Mouse (Mus musculus) erythroid progenitor cell, adult 5-6 weeks (primary cell): ENCODE results near the gene Pcnx3. TPM values are rescaled to one million over a fixed set of nuclear protein-coding genes. Genes with fewer than 3 reads are reported as not detected.

ENCODE experiments used
- ATAC-seq: replicated peaks from 2 replicates; pipeline ENCODE4 v1.8.0; 2016; ENCODE audit warnings: moderate number of reproducible peaks, mild to moderate bottlenecking, moderate TSS enrichment, inconsistent platforms; ENCODE audit not compliant: poor library complexity, low FRiP score, severe bottlenecking
- total RNA-seq, 2 experiments: library from RNA; stranded (forward) in 1 of 2; stranded (reverse) in 1 of 2; fragments of 150-400 nt in 1 of 2; fragments of 186-747, 209-891 nt in 1 of 2; gene quantifications; 2 replicates each; pipeline versions ENCODE4 v1.2.3 to v1.2.4; 2015 to 2017; ENCODE audit warnings: low replicate concordance in 2 of 2

The Pcnx3 gene
- total RNA-seq, 2 experiments from 2014 or later = 31.4 to 54.5 TPM

DNA sequence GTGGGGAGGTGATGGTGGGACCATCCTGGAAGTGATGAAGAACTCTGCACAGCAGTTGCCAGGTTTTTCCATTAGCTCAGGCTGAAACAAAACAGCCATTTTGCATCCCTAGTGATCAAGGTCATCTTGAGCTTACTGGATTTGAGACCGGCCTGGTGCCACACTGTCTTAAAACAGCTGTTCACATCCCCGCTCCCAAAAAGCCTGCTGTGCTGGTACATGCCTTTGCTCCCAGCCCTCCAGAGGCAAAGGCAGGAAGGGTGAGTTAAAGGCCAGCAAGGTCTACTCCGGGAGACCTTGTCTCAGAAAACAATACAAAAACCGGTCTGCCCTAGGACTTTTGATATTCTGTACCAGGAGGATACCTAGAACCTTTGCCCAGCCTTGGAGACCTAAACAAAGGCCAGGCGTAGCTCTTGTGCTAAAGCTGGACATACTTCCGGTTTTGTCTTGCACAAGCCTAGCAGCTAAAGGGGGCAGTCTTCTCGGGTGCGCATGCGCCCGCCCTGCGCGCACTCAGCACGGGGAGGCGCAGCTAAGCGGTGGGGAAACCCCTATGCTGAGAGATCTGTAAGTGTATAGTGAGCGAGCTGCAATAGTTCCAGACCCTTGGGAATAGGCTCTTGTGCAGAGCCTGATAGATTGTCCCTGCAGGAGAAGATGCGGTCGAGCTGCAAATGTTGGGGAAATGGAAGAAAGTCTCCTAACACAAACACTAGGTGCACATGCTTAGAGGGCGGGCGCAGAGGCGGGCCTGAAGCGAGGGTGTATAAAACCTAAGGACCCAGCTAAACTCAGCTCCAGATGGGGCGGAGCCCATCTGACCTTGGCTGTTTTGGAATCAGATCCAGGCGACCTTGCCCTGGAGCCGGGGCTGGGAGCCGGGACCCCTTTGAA lies 40.1 kb downstream of the Pcnx3 start:
- ATAC-seq = peak; percentile 77

DNA sequence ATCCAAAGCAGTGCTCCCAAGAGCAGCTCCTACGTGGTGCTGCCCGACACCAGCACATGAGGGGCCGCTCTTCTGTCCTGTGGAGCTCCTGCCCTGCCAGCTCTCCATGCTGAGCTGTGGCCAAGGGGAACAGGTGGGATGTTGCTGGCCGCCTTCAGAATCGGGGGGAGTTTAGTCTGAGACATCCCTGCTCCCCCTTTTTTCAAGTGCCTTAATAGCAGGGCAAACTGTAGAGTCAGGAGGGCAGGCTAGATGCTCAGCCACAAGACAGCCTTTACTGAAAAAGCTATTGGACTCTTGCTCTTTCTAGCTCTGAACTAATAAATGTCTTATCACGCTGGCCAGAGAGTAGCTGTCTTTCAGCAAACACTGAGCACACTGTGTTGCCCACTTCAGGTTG lies 40.9 kb downstream of the Pcnx3 start:
- no peak for ATAC-seq

DNA sequence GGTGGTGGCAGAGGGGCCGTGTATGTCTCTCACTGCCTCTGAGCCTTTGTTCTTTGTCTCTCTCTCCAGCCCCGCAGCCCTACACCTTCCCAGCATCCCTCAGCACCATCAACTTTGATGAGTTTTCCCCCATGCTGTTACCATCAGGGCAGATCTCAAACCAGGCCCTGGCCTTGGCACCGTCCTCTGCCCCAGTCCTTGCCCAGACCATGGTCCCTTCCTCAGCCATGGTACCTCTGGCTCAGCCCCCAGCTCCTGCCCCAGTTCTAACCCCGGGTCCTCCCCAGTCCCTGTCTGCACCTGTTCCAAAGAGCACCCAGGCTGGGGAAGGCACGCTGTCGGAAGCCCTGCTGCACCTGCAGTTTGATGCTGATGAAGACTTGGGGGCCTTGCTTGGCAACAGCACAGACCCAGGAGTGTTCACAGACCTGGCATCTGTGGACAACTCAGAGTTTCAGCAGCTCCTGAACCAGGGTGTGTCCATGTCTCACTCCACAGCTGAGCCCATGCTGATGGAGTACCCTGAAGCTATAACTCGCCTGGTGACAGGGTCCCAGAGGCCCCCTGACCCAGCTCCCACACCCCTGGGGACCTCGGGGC lies 41.9 kb downstream of the Pcnx3 start:
- no peak for ATAC-seq

DNA sequence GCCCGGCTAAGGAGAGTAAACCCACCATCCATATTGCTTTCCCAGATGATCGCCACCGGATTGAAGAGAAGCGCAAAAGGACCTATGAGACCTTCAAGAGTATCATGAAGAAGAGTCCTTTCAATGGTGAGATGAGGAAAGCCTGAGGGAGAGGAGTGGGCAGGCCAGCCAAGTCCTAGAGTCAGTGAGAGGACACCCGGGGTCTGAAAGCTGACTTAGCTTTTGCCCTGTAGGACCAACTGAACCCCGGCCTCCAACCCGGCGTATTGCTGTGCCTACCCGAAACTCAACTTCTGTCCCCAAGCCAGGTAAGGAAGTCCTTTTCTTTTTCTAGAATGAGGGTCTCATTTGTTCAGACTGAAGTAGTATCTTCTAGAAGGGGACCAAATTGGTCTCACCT lies 43.4 kb downstream of the Pcnx3 start:
- no peak for ATAC-seq

DNA sequence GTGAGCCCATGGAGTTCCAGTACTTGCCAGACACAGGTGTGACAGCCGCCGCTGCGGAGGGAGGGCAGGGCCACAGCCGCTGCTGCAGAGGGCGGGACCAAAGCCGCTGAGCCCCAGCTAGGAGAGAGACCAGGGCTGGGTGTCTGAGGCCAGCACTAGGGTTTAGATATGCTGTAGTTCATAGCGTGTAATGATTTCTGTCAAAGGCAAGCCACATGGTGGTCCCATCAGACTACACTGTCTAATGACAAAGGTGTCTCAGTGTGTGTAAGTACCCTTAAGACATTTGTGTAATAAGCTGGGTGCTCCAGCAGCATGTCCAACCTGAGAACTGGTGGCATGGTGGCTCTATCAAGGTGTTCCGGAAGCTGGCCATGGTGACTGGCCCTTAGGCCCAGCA lies 47.1 kb downstream of the Pcnx3 start:
- no peak for ATAC-seq

DNA sequence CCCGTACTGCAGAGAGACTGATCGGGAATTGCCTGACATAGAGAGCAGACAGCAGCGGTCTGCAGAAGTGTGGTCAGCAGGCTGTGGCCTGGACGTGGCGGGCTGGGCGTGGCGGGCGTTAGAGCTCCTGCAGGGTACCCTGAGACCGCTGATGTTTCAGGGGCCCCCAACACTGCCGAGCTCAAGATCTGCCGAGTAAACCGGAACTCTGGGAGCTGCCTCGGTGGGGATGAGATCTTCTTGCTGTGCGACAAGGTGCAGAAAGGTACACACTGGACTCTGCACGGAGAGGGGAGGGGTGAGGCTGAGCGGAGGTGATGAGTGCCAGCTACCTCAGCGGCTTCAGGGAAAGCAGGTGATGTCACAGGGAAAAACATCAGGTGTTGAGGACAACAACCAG lies 47.7 kb downstream of the Pcnx3 start:
- ATAC-seq = no peak

DNA sequence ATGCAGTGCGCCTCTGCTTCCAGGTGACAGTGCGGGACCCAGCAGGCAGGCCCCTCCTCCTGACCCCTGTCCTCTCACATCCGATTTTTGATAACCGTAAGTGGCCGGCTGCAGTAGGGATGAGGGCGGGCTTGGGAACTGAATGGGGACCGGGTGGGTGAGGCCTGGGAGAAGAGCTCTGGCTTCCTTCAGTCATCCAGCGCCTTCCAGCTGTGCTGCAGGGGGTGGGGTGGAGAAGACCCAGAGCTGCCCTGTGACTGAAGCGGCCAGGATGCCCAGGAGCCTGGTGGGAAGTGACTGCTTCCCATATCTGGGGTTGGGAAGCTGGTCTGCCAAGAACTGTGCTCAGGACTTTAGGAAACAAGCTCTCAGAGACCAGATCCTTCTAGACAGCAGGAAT lies 48.4 kb downstream of the Pcnx3 start:
- no peak for ATAC-seq

DNA sequence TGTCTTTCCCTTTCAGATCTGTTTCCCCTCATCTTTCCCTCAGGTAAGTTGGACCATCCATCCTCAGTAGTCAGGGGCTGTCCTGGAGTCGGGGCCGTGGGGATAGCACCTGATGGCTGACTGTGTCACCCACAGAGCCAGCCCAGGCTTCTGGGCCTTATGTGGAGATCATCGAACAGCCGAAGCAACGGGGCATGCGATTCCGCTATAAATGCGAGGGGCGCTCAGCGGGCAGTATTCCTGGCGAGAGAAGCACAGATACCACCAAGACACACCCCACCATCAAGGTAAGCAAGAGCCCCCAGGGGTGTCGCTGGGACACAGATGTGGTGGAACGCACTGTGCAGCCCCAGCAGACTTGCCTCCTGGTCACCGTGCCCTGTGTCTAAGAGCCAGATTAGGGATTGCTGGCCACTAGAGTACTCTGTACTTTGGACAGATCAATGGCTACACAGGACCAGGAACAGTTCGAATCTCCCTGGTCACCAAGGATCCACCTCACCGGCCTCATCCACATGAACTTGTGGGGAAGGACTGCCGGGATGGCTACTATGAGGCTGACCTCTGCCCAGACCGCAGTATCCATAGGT lies 50.2 kb downstream of the Pcnx3 start:
- ATAC-seq = no peak

DNA sequence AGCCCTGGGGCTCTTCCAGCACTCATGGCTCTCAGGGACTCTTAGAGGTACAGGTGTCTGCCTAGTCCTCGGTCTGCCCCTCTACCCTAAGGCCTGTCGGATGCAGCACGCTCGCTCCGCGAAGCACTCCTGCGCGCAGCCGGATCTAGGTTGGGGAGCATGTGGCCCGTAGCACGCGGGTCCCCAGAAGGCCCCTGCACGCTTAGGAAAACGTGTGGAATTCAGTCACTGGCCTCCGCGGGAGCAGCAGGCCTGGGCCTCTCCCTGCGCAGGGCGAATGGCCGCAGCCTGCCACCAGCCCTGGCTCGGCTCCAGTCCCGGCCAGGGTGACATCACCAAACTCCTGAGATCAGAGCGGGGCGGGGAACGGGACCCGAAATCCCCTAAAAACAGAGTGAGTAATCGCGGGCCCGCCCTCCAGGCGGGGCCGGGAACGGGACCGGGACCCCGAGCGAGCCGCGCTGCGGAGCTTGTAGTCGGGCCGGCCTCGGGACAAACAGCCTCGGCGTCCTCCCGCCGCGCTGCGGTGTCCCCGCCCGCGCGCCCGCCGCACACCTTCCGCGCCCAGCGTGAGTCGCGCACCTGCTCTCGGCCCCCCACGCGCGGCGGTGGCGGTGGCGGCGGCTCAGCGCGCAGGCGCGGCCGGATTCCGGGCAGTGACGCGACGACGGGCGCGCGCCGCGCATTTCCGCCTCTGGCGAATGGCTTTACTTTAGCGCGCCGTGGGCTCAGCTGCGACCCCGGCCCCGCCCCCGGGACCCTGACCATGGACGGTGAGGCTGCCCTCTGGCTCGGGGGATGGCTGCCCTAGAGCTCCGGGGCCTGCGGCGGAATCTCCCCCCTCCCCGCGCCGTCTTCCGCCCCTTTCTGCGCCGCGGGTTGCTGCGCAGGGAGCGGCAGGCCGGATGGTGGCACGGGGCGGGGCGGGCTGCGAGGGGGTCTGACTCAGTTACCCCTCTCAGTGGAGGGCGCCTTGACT lies 51.4 kb downstream of the Pcnx3 start, which contains the start of gene Rela:
Rela (plus strand) TSS at position 415 of the 979 bp plus-strand sequence.
- ATAC-seq = peak; percentile 87

DNA sequence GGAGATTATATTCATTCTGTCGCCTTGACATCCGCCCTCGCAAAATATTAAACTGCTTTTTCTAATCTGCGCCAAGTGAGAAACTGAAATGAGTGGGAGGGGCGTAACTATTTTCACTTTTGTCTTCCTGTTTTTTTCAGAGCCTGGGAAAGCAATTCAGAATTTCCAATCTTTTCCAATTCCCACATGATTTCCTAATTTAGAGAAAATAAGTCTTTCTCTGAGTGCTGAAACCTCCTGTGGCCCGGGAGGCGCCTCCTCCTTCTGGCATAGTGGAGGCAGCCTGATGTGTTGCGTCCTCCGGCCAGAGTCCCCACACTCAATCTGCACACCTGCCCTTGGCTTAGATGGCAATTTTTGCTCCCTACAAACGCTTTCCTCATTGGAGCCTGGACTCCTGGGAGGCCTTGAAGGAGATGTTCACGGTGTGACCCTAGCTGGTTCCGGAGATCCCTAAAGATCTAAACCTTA lies 52.1 kb downstream of the Pcnx3 start:
- no peak; the same call in 1 of the 2 replicates for ATAC-seq

DNA sequence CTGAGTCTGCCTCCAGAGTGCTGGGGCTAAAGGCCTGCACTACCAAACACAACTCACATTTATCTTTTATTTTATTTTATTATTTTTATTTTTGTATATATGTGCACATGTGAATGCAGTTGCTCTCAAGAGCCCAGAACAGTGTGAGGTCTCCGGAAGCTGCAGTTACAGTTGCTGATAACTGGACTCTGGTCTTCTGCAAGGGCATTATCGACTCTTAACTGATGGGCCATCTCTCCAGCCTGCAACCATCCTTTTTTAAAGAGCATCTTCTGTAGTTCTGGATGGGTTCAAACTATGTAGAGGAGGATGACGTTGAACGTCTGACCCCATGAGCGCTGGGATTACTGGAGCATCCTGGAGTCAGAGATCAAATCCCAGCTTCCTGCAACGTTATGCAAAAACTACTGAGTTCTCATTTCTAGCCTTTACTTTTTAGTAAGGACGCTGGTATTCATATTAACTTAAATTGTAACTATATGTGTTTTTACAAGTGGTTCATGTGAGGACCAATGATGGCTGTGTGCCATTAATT lies 52.6 kb downstream of the Pcnx3 start:
- ATAC-seq = no peak

DNA sequence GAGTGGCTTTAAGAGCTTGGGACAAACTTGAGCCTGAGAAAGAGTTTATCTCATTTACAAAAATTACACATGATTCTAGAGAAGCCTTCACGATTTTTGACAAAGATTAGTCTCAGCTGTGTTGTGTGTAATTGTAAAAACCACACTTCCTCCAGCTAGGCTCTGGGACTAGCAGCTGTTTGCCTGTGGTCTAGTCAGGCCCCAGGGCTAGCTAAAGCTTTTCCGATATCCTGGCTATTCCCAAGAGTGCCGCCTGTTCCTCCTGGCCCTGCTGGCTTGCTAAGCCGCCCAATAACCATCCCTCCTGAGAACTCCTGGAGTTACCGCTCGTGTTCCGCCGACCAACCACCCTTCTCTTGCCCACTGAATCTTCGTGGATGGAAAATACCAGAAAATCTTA lies 56.6 kb downstream of the Pcnx3 start:
- no peak for ATAC-seq

DNA sequence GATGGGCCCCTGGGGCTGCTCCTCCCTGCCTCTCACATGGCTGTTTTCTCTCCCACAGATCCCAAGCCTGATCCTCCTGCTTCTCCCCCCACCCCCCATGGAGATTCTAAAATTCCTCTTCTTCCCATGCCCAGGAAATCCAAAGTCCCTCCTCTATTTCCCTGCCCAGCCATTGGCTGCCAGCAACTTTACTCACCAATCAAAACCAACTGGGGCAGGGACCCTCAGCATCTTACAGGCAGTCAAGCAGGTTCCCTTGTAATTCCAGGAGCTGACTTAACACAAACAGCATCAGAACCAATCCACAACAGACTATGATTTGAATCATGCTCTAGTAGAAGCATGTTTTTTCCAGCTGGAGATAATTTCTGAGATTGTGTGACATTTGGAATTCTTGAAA lies 58.8 kb downstream of the Pcnx3 start:
- ATAC-seq = no peak

DNA sequence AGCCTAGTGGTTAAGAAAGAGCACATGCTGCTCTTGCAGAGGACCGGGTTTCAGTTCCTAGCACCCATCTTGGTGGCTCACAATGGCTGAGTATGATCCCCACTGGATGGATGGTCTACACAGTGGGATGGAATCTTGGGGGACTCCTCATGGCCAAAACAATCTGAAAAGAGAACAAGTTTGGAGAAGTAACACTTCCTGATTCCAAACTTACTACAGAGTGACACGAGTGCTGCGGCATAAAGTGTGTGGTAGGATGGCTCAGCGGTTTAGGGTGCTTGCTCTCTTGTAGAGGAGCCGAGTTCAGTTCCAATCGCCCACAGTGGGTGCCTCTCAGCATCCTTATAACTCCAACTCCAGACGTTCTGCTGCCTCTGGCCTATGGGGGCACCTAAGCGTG lies 63.4 kb downstream of the Pcnx3 start:
- no peak for ATAC-seq

DNA sequence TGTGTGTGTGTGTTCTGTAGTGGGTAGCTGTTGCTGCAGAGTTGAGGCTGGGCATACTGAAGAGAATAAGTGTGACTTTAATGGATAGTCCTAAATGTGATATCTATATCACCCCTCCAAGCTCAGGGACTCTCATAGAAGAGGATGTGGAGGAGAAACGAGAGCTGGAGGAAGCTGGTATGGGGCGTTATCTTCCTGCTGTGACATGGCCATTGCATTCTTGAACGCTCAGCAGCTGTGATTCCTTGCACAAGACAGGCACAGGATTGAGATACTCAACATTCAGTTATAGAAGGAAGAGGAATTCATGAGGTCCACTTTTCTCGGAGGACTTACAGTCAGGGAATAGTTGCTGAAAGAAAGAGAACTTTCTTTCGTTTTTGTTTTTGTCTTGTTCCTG lies 66.8 kb downstream of the Pcnx3 start:
- ATAC-seq = no peak

DNA sequence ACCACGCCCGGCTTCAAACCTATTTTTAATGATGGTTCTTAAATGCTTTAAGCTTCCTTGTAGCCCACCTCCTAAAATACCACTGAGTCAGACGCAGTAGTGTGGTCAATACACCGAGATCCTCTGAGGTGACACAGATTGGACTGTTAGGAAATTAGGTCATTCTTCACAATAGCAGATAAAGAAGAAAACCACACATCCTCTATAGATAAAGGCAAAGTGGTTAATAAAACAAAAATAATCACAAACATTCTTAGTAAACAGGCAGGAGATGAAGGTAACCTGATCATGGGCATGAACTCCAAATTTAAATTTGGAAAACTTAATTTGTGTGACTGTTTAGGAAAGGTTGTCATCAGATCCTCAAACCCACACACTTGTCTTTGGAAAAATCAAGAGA lies 68.7 kb downstream of the Pcnx3 start:
- ATAC-seq = no peak

DNA sequence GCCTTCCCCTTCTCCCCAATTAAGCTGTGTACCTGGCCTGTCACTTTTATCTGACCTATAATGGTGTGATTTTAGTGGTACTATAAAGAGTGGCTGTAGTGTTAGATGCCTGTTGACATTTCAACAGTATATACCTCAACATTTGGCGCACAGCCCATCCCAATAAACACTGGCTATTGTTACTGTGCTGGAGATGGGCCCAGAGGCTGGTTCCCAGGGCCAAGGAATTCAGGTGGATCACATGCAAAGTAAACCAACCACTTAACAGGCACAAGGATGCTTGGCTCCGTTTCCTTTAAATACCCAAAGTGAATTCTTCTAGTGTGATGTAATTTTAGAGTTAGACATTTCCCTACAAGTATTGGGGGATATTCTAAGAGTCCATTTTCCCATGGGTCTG lies 73.8 kb downstream of the Pcnx3 start:
- no peak for ATAC-seq
